Mouse (Mus musculus): ENCODE data around the gene Ctnna2. TPM values are rescaled to one million over a fixed set of nuclear protein-coding genes. Genes with fewer than 3 reads are reported as not detected.

The Ctnna2 gene
- polyA plus RNA-seq, 1 experiment, result 0.11 TPM

- TF ChIP-seq CTCF (IDR thresholded peaks at IDR 0.05; ENCODE audit: extremely low read depth, insufficient read length, insufficient replicate concordance, low read depth, low read length) (no peak), POLR2A (IDR thresholded peaks at IDR 0.05; ENCODE audit: low read depth, low read length) (no peak)
- Histone ChIP-seq H3K36me3 (ENCODE audit: control insufficient read depth, insufficient read depth, low read length) (no peaks in the 10 kb centered on the region), H3K4me1 (ENCODE audit: control insufficient read depth, insufficient read depth, insufficient read length, low read length) (no peaks in the 10 kb centered on the region), H3K27me3 (ENCODE audit: control insufficient read depth, insufficient read depth, low read length) (no peaks in the 10 kb centered on the region), H3K4me3 (ENCODE audit: low read depth, low read length) (no peak overlapping the region), H3K27ac (ENCODE audit: insufficient read depth, low read depth, low read length) (no peak overlapping the region)
- 89% methylated on average over 2 of the region's 2 CpGs for WGBS
Observed at GRCm38 (mm10) chr6:77188628-77189027, 790.9 kb downstream of the Ctnna2 start.

DNA sequence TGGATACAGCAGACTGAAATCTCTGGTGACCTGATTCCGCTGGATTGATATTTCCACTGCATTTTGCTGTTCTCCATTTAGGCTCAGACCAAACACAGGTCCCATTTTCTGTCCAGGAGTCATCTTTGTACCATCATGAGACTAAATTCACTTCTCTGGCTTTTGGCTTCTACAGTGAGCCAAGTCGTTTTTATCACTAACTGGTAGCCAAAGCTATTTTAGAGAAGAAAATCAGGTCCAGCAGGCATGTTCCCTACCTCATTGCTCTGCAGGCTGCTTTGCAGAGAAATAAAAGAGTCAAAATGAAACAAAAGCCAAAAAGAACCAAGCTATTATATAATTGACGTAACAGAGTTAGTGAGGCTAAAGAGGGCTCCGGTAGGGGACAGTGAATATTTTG is 793.7 kb downstream of the Ctnna2 start:
- H3K4me3 ChIP-seq (ENCODE audit: low read depth, low read length), result no peak overlapping the region
- H3K4me1 ChIP-seq (ENCODE audit: control insufficient read depth, insufficient read depth, insufficient read length, low read length), result no peaks in the 10 kb centered on the region
- no peaks in the 10 kb centered on the region for H3K36me3 ChIP-seq (ENCODE audit: control insufficient read depth, insufficient read depth, low read length)
- TF ChIP-seq POLR2A (IDR thresholded peaks at IDR 0.05; ENCODE audit: low read depth, low read length), result no peak
- TF ChIP-seq CTCF (IDR thresholded peaks at IDR 0.05; ENCODE audit: extremely low read depth, insufficient read length, insufficient replicate concordance, low read depth, low read length), result no peak
- H3K27ac ChIP-seq (ENCODE audit: insufficient read depth, low read depth, low read length), result no peak overlapping the region
- no peaks in the 10 kb centered on the region for H3K27me3 ChIP-seq (ENCODE audit: control insufficient read depth, insufficient read depth, low read length)
- 78% methylated on average over 4 of the region's 4 CpGs for WGBS

DNA sequence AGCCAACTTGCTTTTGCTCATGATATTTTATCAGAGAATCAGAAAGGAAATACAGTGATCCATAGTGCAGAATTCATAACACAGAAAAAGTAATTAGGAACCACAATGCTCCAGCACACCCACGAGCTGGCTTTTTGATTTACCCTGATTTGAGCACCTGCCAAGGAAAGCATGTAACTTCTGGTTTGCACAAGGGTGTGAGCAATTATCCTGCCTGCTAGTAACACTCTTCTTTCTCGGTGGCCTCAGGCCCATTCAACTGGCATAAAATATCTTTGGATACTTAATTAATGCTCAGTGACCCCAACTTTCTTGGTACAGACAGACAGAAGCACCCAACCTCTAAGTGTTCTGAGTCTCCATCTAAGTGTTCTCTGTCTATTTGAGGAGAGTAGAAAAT is 794.6 kb downstream of the Ctnna2 start:
- TF ChIP-seq CTCF (IDR thresholded peaks at IDR 0.05; ENCODE audit: extremely low read depth, insufficient read length, insufficient replicate concordance, low read depth, low read length), result no peak
- Histone ChIP-seq H3K36me3 (ENCODE audit: control insufficient read depth, insufficient read depth, low read length) (no peaks in the 10 kb centered on the region), H3K4me3 (ENCODE audit: low read depth, low read length) (no peak overlapping the region), H3K4me1 (ENCODE audit: control insufficient read depth, insufficient read depth, insufficient read length, low read length) (no peaks in the 10 kb centered on the region), H3K27ac (ENCODE audit: insufficient read depth, low read depth, low read length) (no peak overlapping the region), H3K27me3 (ENCODE audit: control insufficient read depth, insufficient read depth, low read length) (no peaks in the 10 kb centered on the region)
- 55% methylated on average over 2 of the region's 2 CpGs for WGBS

- TF ChIP-seq CTCF (IDR thresholded peaks at IDR 0.05; ENCODE audit: extremely low read depth, insufficient read length, insufficient replicate concordance, low read depth, low read length) (no peak), POLR2A (IDR thresholded peaks at IDR 0.05; ENCODE audit: low read depth, low read length) (no peak)
- 53% methylated on average over 4 of the region's 4 CpGs for WGBS
- Histone ChIP-seq H3K4me1 (ENCODE audit: control insufficient read depth, insufficient read depth, insufficient read length, low read length) (no peaks in the 10 kb centered on the region), H3K36me3 (ENCODE audit: control insufficient read depth, insufficient read depth, low read length) (no peaks in the 10 kb centered on the region), H3K27me3 (ENCODE audit: control insufficient read depth, insufficient read depth, low read length) (no peaks in the 10 kb centered on the region), H3K27ac (ENCODE audit: insufficient read depth, low read depth, low read length) (no peak overlapping the region), H3K4me3 (ENCODE audit: low read depth, low read length) (no peak overlapping the region)
Observed at GRCm38 (mm10) chr6:77175764-77176163, 803.7 kb downstream of the Ctnna2 start.

DNA sequence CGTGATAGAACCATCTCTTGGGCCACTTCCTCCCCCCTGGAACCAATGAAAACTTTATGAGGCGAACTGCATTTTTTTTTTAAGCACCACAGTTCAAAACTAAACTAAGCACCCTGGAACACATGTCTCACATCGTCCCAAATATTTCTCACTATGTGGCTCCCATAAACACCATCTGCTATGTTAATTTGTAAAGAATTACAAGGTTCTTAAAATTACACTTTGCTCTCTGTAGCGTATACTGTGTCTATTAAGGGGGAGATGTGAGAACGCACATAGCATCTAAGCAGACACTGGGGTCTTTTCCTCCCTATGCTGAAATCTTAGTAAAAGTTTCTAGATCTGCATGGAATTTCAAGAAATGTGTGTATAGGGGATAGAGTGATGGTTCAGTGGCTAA is 822.5 kb downstream of the Ctnna2 start:
- Histone ChIP-seq H3K27ac (ENCODE audit: insufficient read depth, low read depth, low read length) (no peak overlapping the region), H3K36me3 (ENCODE audit: control insufficient read depth, insufficient read depth, low read length) (no peaks in the 10 kb centered on the region), H3K27me3 (ENCODE audit: control insufficient read depth, insufficient read depth, low read length) (no peaks in the 10 kb centered on the region), H3K4me3 (ENCODE audit: low read depth, low read length) (no peak overlapping the region), H3K4me1 (ENCODE audit: control insufficient read depth, insufficient read depth, insufficient read length, low read length) (no peaks in the 10 kb centered on the region)
- WGBS, result 72% methylated on average over 5 of the region's 5 CpGs
- TF ChIP-seq CTCF (IDR thresholded peaks at IDR 0.05; ENCODE audit: extremely low read depth, insufficient read length, insufficient replicate concordance, low read depth, low read length) (no peak), POLR2A (IDR thresholded peaks at IDR 0.05; ENCODE audit: low read depth, low read length) (no peak)

DNA sequence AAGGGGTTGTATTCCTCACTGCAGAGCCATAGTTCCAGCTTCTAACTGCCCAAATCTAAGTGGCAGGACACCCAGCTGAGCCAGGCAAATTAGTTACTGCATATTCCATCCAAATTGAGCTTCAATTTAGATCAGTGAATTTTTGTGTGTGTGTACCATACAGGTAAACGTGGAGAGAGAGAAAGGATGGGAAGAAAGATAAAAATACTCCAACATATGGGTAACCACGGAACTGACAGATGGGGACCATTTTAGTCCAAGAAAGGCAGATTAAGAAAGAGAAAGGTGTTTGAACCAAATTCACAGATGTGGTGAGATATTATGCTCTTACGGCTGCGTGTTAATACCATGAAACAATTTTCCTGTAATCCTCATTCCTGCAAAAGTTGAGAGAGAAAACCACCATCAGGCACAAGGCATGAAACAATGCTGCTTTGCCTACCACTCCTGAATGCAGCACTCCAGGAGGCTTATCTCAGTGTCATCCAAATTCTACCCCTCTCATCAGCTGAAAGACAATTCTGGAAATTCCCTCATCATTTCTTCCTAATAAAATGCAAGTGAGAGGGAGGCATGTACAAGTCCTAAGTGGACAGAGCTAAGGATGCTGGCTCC is 840.1 kb downstream of the Ctnna2 start:
- H3K36me3 ChIP-seq (ENCODE audit: control insufficient read depth, insufficient read depth, low read length), result no peaks in the 10 kb centered on the region
- TF ChIP-seq CTCF (IDR thresholded peaks at IDR 0.05; ENCODE audit: extremely low read depth, insufficient read length, insufficient replicate concordance, low read depth, low read length) (no peak), POLR2A (IDR thresholded peaks at IDR 0.05; ENCODE audit: low read depth, low read length) (no peak)
- WGBS, result 85% methylated on average over 4 of the region's 4 CpGs
- H3K27ac ChIP-seq (ENCODE audit: insufficient read depth, low read depth, low read length), result no peak overlapping the region
- H3K4me3 ChIP-seq (ENCODE audit: low read depth, low read length), result no peak overlapping the region
- H3K4me1 ChIP-seq (ENCODE audit: control insufficient read depth, insufficient read depth, insufficient read length, low read length), result no peaks in the 10 kb centered on the region
- H3K27me3 ChIP-seq (ENCODE audit: control insufficient read depth, insufficient read depth, low read length), result no peaks in the 10 kb centered on the region

- 34% methylated on average over 2 of the region's 2 CpGs for WGBS
- Histone ChIP-seq H3K36me3 (ENCODE audit: control insufficient read depth, insufficient read depth, low read length) (no peaks in the 10 kb centered on the region), H3K27me3 (ENCODE audit: control insufficient read depth, insufficient read depth, low read length) (no peaks in the 10 kb centered on the region), H3K4me3 (ENCODE audit: low read depth, low read length) (no peak overlapping the region), H3K4me1 (ENCODE audit: control insufficient read depth, insufficient read depth, insufficient read length, low read length) (no peaks in the 10 kb centered on the region), H3K27ac (ENCODE audit: insufficient read depth, low read depth, low read length) (no peak overlapping the region)
- TF ChIP-seq POLR2A (IDR thresholded peaks at IDR 0.05; ENCODE audit: low read depth, low read length), result no peak
- TF ChIP-seq CTCF (IDR thresholded peaks at IDR 0.05; ENCODE audit: extremely low read depth, insufficient read length, insufficient replicate concordance, low read depth, low read length), result no peak
Observed at GRCm38 (mm10) chr6:77120926-77121325, 858.6 kb downstream of the Ctnna2 start.

Measured in small intestine, adult 2 months (tissue).